Mouse (Mus musculus) mesoderm, embryonic 11.5 days (tissue): ENCODE measurements around the gene Gm4767.
"Not testable (repeated sequence)": the region's sequence is repeated elsewhere in the genome, so short reads cannot be mapped to it uniquely, and the experiment has no call there.

ENCODE experiments used
- DNase-seq: peaks from one replicate; pipeline ENCODE4 v3.0.0-alpha.2; 2012; ENCODE audit warnings: low read depth, low spot score

Gene Gm4767

DNA sequence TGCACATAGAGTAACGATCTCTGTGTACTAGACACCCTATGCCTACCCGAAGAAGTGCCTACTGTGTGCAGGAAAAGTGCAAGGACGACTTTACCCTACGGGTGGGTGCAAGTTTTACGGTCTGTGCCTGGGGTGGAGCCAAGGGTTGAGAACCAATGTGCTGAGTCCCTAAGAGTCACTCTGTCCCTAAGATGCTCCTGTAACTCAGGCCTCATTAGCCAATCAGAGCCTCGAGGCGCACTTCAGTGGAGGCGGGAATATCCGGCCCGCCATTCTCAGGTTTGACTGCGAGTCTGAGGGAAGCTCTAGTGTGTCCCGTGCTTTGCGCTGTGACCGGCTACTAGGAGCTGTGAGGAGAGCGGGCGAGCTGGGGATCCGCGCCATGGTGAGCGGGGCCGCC lies at the start of gene Gm4767:
Gene Gm4767 (plus strand): TSS at position 288 of the 400 bp plus-strand sequence.
- DNase-seq: not testable (repeated sequence)

GRCm38 (mm10) chr10:81770506-81771403 lies 41.2 kb upstream of the Gm4767 start, which contains the start of gene Gm3055:
Gene Gm3055, minus strand, starts transcription at chr10:81771161.
- not testable (repeated sequence) for DNase-seq

GRCm38 (mm10) chr10:81771404-81771777 lies 40.6 kb upstream of the Gm4767 start:
- not testable (repeated sequence) for DNase-seq

GRCm38 (mm10) chr10:81846219-81846618 lies 34.2 kb downstream of the Gm4767 start:
- DNase-seq: not testable (repeated sequence)

- not testable (repeated sequence) for DNase-seq
These were observed 51.7 kb downstream of the Gm4767 start, which contains the start of gene Gm32687 for GRCm38 (mm10) chr10:81863409-81864407. Gene Gm32687, plus strand, starts transcription at chr10:81863934.
